Mouse (Mus musculus): ENCODE data around the gene Dennd2c.
A peak's percentile ranks its signal among the peaks of the same experiment; 100 is the strongest.
"Not testable (repeated sequence)": the region's sequence is repeated elsewhere in the genome, so short reads cannot be mapped to it uniquely, and the experiment has no call there.

Dennd2c gene

GRCm38 (mm10) chr3:103171505-103172267 lies 69.3 kb downstream of the Dennd2c start, which contains the start of gene Bcas2:
Bcas2 (plus strand) TSS chr3:103171655.
- peak; percentile 97 to 98 for DNase-seq

GRCm38 (mm10) chr3:103172615-103173014 lies 70.2 kb downstream of the Dennd2c start:
- DNase-seq = no peak

GRCm38 (mm10) chr3:103176740-103177139 lies 74.3 kb downstream of the Dennd2c start:
- DNase-seq = no peak

DNA sequence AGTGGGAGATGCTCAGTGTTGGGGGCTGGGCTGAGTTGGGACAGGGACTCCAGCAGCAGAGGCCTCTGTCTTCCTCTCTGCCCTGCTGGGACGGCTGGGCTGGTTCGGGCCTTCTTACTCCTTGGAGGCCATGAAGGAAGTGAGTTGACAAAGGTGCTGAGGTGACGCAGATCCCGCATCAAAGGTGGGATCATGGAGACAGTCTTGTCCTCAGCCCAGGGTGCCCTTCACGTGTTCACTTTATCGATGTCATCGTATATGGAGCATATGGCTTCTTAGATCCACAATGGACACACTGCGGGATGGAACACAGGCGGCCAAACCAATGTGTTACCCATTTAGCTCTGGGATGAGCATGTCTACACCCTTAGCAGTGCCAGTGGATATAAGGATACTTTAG lies 77.1 kb downstream of the Dennd2c start:
- DNase-seq = no peak

DNA sequence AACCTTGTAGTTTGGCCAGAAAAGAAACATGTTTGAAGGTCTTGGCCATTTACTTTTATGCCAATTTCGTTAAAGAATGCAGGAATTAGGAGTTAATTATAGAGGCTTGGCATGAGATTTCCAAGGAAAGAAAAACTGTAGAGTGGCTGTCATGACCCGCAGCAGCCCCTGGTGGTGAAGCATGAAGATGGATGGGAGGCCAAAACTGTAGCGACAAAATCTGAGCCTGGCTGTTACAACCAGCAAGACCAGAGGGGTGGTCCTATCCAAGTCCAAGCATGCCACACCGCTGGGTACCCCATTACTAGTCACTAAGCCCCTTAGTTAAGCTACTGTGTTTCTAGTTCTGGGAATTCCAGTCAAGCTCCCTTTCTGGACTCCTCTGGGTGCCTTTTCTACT lies 78.8 kb downstream of the Dennd2c start:
- DNase-seq = no peak

DNA sequence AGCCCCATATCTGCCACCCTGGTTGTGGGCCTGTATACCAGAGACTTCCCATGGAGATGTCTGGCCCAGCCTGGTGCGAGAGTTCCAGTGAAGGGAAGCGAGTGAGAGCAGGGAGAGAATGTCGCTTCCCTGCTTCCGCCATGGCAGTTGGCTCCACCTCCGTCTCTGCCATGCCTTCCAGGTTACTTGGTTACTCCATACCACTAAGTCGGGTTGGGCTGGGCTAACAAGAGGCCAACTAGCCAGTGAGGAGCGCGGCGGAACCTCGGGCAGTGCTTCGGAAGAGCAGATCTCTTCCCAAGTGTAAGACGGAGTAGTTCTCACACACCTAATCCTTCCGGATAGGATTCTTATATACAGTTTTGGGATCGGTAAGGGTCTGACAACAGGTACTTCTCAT lies 80.4 kb downstream of the Dennd2c start:
- DNase-seq = no peak

GRCm38 (mm10) chr3:103184467-103184866 lies 82.1 kb downstream of the Dennd2c start:
- not testable (repeated sequence) for DNase-seq

DNA sequence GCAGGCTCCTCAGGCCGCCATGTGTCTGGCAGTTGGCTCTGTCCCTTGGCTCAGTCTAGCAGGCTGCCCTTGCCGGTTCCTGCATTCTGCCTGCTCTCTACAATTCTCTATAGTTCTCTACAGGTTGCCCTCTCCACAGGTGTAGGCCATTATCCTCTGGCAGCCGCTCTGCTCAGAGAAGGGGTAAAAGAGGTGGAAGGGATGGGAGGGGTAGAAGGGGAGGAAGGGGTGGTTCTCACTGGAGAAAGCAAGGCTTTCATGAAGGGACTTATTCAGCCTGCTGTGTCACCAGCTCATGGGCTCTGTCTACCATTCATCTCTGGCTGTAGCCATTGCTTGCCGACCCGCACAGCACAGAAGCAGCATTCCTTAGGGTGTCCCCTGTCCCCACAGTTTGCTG lies 86.0 kb downstream of the Dennd2c start:
- DNase-seq = no peak

- no peak for DNase-seq
Measured at GRCm38 (mm10) chr3:103188856-103189255, 86.5 kb downstream of the Dennd2c start.

DNA sequence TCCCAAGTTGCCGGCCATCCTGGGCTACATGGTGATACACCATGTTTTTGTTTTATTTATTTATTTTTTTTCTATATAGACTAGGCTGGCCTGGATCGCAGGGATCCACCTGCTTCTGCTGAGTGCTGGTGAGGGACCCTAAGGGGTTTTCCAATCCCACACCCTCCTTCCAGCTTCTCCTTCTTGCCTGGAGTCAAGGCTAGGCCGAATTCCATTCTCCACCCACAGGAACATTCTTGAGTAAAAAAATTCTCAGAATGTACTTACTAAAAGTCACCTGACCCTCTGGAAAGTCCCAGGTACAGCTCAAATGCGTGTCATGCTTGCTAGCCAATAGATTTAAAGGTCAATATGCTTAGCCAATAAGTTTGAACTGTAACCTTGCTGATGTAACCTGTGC lies 89.8 kb downstream of the Dennd2c start:
- no peak for DNase-seq

DNA sequence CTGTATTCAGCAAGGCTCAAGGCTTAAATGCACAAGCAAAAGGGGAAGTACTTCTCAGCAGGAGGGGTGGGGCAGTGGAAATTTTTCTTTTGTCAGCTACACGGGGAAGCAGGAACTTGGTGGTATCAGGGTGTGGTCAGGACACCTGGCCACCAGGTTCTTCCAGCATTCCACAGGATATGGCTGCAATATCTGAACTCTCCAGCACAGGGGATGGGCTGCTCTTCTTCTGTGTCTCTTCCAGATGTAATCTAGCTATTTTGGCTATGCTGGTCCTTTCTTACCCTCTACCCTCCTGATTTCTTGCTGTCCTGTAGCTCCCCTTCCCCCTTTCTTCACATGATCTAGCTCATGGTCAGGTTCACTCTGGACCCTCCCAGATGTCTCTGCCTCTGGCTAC lies 90.8 kb downstream of the Dennd2c start:
- DNase-seq = no peak

DNA sequence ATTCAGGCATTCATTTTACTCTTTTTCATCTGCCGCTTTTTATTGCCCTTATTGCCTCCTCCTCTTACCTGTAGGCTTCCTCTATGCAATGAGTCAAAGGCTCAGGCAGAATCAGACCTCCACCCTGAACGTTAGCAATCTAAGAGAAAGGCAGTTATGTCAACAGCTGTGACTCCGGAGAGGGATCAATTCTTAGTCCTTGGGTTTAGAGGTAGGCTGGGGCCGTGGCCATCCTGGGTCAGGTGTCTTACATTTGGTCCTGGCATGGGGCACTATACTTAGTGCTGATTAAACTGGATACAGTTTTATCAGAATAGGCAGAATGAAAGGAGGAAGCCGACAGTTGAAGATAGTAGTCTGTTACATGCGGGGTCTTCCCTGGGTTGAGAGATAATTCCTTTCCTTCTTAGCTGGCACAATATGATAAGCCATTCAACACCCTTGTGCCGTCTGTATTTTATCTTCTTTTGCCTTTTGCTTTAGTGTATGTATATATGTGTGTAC lies 94.0 kb downstream of the Dennd2c start:
- DNase-seq = no peak

GRCm38 (mm10) chr3:103199386-103199785 lies 97.0 kb downstream of the Dennd2c start:
- DNase-seq = no peak

DNA sequence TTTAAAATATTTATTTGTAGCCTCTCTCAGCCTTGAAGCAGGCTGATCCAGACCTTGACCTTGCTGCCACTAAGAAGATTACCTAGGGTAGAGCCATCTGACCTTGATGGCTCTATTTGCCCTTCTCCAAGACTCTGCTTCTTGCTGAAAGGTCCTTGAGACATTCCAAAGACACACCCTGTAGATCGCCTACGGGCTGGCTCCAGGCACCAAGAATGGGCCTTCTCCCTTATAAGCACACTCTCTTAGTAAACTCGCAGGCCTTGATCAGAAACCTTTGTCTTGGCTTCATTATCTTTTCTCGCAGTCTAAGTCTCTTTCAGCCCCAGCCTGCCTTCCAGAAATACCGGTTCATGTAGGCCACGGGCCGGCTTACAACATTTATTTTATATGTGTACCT lies 98.7 kb downstream of the Dennd2c start:
- not testable (repeated sequence) for DNase-seq

DNA sequence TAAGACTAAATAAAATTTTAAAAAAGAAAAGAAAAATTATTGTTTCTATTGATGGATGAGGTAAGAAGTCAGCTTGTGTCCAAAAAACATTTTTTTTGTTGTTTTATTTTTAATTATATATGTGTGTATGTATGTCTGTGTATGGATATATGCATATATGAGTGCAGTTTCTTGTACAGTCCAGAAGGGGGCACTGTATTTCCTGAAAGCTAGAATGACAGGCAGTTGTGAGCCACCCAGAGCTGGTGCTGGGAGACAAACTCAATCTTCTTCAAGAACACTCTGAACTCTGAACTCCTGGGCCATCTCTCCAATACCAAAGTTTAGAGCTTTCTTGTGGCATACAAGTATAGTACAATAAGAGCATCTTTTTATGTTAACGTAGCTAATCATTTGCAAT lies 101.2 kb downstream of the Dennd2c start:
- DNase-seq = no peak

- no peak for DNase-seq
Measured at GRCm38 (mm10) chr3:103204445-103204844, 102.0 kb downstream of the Dennd2c start.

- DNase-seq = no peak
Measured at GRCm38 (mm10) chr3:103206393-103206792, 104.0 kb downstream of the Dennd2c start.

GRCm38 (mm10) chr3:103207749-103208148 lies 105.3 kb downstream of the Dennd2c start:
- DNase-seq = no peak

- DNase-seq = no peak
Measured at GRCm38 (mm10) chr3:103208237-103208636, 105.8 kb downstream of the Dennd2c start.

DNA sequence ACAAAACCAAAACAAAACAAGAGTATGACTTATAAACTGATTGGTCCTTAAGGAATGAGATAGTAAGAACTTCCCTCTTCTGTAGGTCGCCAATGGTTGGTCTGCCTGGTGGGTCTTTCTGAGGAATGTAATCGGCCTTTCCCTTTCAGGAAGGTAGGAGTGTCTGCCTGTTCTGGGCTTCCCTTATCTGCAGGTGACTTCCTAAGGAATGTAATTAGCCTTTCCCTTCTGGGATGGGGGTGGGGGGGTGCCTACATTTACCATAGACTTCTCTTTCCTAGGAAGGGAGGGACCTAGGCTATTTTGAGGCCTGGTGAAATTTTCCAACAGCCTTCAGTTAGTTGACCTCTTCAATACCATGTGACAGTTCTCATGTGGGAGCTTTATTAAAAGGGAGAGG lies 108.7 kb downstream of the Dennd2c start:
- no peak for DNase-seq

DNA sequence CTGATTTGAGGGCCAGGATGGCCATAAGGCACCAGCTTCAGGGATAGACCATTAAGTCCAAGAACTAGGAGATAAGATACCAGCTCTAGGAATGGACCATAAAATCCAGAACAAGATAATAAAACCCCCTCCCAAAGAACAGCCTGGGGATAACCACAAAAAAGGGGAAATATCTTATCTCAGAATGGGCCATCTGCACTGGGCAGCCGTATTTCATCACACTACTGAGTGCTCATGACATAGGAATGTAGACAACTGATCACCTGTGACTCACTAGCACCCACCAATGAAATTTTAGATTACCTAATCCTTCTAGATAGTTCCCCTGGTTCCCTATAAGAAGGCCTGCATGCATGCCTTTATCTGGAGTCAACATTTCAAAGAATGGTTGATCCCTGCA lies 109.7 kb downstream of the Dennd2c start:
- no peak for DNase-seq

DNA sequence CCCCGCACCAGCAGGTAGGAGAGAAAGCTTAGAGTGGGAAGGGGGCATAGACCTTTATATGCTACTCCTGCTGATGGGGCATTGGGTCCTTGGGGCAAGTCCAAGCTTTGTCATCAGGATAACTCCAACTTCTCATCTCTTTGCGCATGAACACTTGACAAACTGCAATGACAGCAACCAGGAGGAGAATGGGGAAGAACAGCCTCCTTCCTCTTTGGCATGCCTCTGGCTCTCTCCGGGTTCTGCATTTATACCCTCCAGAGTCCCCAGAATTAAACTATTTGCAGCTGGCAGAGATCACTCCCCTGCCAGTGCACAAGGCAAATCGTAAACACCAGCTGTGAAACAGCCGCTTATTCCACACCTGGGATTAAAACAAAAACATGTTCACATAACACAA lies 111.1 kb downstream of the Dennd2c start:
- DNase-seq = no peak

DNA sequence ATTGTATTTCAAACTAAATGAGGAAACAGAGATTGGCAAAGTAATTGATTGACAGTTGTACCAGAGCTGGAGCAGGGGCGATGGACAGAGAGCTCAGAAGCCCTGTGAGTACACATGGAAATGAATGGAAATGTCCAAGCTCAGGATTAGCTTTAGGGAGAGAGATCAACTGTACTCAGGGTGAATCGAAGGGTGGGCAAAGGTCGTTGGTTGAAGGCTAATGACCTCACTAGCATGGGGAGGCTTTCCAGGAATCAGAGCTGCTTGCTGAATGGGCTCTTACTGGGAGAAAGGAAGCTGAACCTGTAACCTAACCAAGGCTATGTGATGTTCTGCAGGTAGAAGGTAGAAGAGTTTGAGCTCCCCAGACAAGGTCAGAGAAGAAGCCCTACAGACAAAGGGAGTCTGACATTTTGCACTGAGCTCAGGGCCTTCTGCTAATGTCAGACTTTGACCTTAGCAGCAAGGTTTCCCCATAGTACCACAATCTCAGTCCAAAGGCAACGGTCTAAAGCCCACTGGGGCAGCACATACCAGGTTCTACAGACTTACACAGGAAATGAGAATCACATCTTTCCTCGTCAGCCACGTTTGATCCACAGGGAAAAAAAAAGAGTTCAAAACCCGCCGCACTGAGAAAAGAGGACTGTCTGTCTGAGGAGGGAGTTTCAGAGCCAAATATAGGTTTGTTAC lies 112.3 kb downstream of the Dennd2c start:
- DNase-seq = no peak

- DNase-seq = not testable (repeated sequence)
Measured at GRCm38 (mm10) chr3:103215399-103215798, 113.0 kb downstream of the Dennd2c start.

Measured in lung, adult 18-20 months (tissue).